Mouse (Mus musculus) thymus, adult 2 months (tissue): ENCODE data around the gene Arhgef18. TPM values are rescaled to one million over a fixed set of nuclear protein-coding genes. Genes with fewer than 3 reads are reported as not detected.

Source experiments
- DNase-seq: peaks from one replicate; pipeline ENCODE4 v3.0.0; 2021
- H3K27ac ChIP-seq: fragments of 200-500 bp; 2 replicates; pipeline ENCODE4 v1.5.1; 2012; ENCODE audit warnings: low read length, control low read depth; ENCODE audit not compliant: control insufficient read depth, insufficient read depth
- H3K27me3 ChIP-seq: fragments of 200-500 bp; 2 replicates; pipeline ENCODE4 v1.6.1; 2012; ENCODE audit warnings: mild to moderate bottlenecking, low read length, moderate library complexity, mixed read lengths; ENCODE audit not compliant: control insufficient read depth, insufficient read depth
- H3K36me3 ChIP-seq: fragments of 200-500 bp; 2 replicates; pipeline ENCODE4 v1.6.1; 2012; ENCODE audit warnings: mild to moderate bottlenecking, low read length, moderate library complexity; ENCODE audit not compliant: control insufficient read depth, insufficient read depth
- H3K4me1 ChIP-seq: fragments of 200-500 bp; replicated peaks from 2 replicates; pipeline ENCODE4 v1.6.1; 2012; ENCODE audit warnings: low read length; ENCODE audit not compliant: control insufficient read depth, insufficient read depth
- H3K4me3 ChIP-seq: fragments of 200-500 bp; 2 replicates; pipeline ENCODE4 v1.5.1; 2012; ENCODE audit warnings: mild to moderate bottlenecking, low read length, control low read depth, moderate library complexity; ENCODE audit not compliant: control insufficient read depth, insufficient read depth
- CTCF ChIP-seq: fragments of 200-500 bp; IDR thresholded peaks from 2 replicates; pipeline ENCODE4 v1.5.1; 2012; ENCODE audit warnings: mild to moderate bottlenecking, control low read depth, low read length, moderate library complexity, borderline replicate concordance; ENCODE audit not compliant: control insufficient read depth, poor library complexity, insufficient read depth; ENCODE audit errors: extremely low read depth
- POLR2A ChIP-seq: fragments of 200-500 bp; IDR thresholded peaks from 2 replicates; pipeline ENCODE4 v1.6.1; 2012; ENCODE audit warnings: mild to moderate bottlenecking, low read length, control low read depth, moderate library complexity; ENCODE audit not compliant: control insufficient read depth, poor library complexity, insufficient read depth; ENCODE audit errors: extremely low read depth
- WGBS: fragments of 180-500 bp; shearing (Covaris S2); methylation state at CpG from one replicate; pipeline ENCODE4 v1.1.7; 2018; 5-methylcytosine and 5-hydroxymethylcytosine counted together
- polyA plus RNA-seq: library from polyadenylated mRNA; depleted of rRNA; stranded (reverse); fragments of >200 nt; gene quantifications from 2 replicates; pipeline ENCODE4 v1.2.3, GENCODE M21; 2012

Gene Arhgef18
- polyA plus RNA-seq, 1 experiment: 122 TPM

GRCm38 (mm10) chr8:3411901-3412301 is 19.1 kb downstream of the Arhgef18 start:
- H3K4me3 ChIP-seq: no peak overlapping the region
- WGBS: 92% methylated on average over 7 of the region's 7 CpGs
- no peaks in the 10 kb centered on the region for H3K4me1 ChIP-seq
- H3K36me3 ChIP-seq: peaks cover 44% of the 10 kb centered on the region
- H3K27me3 ChIP-seq: no peaks in the 10 kb centered on the region
- TF ChIP-seq POLR2A (no peak), CTCF (no peak)
- no peak for DNase-seq
- H3K27ac ChIP-seq: no peak overlapping the region

DNA sequence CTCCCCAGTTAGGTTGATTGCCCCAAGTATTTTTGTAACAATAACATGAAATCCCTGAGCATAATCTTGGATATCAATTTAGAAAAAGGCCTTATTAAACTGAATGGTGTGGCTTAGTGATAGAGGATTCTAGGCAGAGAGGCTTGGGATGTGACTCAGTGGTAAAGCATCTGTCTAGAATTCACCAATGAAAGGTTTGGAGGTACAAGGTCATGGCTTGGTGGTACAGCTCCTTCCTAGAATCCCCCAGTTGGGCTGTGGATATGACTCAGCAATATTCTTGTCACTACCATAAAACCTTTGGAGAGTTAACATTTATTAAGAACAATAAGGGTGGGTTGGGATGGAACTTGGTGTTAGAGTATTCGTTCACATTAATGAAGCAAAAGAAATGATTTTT is 20.0 kb downstream of the Arhgef18 start:
- 97% methylated on average over 1 of the region's 1 CpGs for WGBS
- Histone ChIP-seq H3K27me3 (no peaks in the 10 kb centered on the region), H3K27ac (no peak overlapping the region), H3K4me3 (no peak overlapping the region), H3K36me3 (peaks cover 45% of the 10 kb centered on the region), H3K4me1 (no peaks in the 10 kb centered on the region)
- DNase-seq: no peak
- no peak for TF ChIP-seq POLR2A
- TF ChIP-seq CTCF: no peak

GRCm38 (mm10) chr8:3414639-3415190 is 21.9 kb downstream of the Arhgef18 start:
- 97% methylated on average over 6 of the region's 6 CpGs for WGBS
- TF ChIP-seq POLR2A (no peak), CTCF (no peak)
- Histone ChIP-seq H3K27ac (no peak overlapping the region), H3K36me3 (peaks cover 48% of the 10 kb centered on the region), H3K4me3 (no peak overlapping the region), H3K4me1 (no peaks in the 10 kb centered on the region), H3K27me3 (no peaks in the 10 kb centered on the region)
- DNase-seq: no peak

- Histone ChIP-seq H3K4me3 (no peak overlapping the region), H3K27ac (no peak overlapping the region), H3K36me3 (peaks cover 49% of the 10 kb centered on the region), H3K4me1 (no peaks in the 10 kb centered on the region), H3K27me3 (no peaks in the 10 kb centered on the region)
- no peak for TF ChIP-seq CTCF
- no peak for TF ChIP-seq POLR2A
- DNase-seq: no peak
- WGBS: 88% methylated on average over 4 of the region's 4 CpGs
These were observed 22.5 kb downstream of the Arhgef18 start for GRCm38 (mm10) chr8:3415259-3415658.

DNA sequence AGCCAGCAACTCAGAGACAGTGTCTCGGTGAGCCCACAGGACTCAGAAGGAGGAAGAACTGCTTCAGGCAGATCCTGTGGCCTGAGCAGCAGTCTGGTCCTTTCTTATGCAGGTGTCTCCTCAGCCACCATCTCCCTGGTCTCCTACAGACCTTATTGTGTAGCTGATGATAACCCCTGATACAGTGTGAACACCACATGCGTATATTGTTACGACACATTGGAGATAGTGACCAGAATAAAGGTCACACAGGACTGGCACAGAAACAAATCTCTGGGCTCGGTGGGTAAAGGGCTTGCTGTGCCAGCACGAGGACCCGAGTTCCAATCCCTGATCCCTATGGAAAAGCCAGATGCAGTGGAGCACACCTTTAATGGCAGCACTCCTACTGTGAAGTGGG is 22.9 kb downstream of the Arhgef18 start:
- peaks cover 50% of the 10 kb centered on the region for H3K36me3 ChIP-seq
- no peaks in the 10 kb centered on the region for H3K27me3 ChIP-seq
- no peak overlapping the region for H3K27ac ChIP-seq
- 96% methylated on average over 6 of the region's 6 CpGs for WGBS
- DNase-seq: no peak
- no peaks in the 10 kb centered on the region for H3K4me1 ChIP-seq
- TF ChIP-seq POLR2A (no peak), CTCF (no peak)
- no peak overlapping the region for H3K4me3 ChIP-seq

GRCm38 (mm10) chr8:3416846-3417245 is 24.0 kb downstream of the Arhgef18 start:
- Histone ChIP-seq H3K36me3 (peaks cover 53% of the 10 kb centered on the region), H3K27ac (no peak overlapping the region)
- 97% methylated on average over 4 of the region's 4 CpGs for WGBS

DNA sequence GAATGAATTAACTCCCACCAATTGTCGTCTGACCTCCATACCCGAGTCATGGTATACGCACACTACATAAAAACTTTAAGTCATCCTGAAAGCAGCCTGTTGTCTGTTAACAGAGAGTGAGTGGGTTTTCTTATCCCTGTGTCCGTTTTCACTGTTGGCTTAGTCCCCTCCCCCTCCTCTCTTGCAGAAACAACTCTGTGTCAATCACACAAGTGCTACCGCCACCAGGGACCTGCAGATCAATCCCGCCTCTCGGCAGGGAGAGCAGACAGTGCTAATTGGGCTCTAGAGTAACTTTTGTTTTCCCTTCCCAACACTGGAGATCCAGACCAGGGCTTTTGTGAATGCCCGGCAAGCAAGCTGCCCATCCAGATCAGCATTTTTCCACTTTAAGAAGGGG is 24.6 kb downstream of the Arhgef18 start:
- no peak overlapping the region for H3K4me3 ChIP-seq
- H3K27ac ChIP-seq: no peak overlapping the region

More at GRCm38 (mm10) chr8:3416846-3417245, 24.0 kb downstream of the Arhgef18 start:
- Histone ChIP-seq H3K27me3 (no peaks in the 10 kb centered on the region), H3K4me1 (no peaks in the 10 kb centered on the region), H3K4me3 (no peak overlapping the region)
- no peak for TF ChIP-seq CTCF
- TF ChIP-seq POLR2A: no peak
- no peak for DNase-seq

More for the DNA sequence above, 24.6 kb downstream of the Arhgef18 start:
- no peaks in the 10 kb centered on the region for H3K27me3 ChIP-seq
- DNase-seq: no peak
- 95% methylated on average over 8 of the region's 8 CpGs for WGBS
- TF ChIP-seq CTCF: no peak
- TF ChIP-seq POLR2A: no peak
- H3K36me3 ChIP-seq: peaks cover 49% of the 10 kb centered on the region
- H3K4me1 ChIP-seq: no peaks in the 10 kb centered on the region
